Mouse (Mus musculus) liver, embryonic 13.5 days (tissue): ENCODE measurements at regions not wholly inside any gene's neighbourhood (a gene's known extent, or its start where the extent isn't known, plus 50 kb on each side); places are given as distances from the start of the nearest gene placed in this dataset.

Experiments
- ATAC-seq: fragments of 200-750 bp; cut with Nextera tagmentation; 2 replicates; pipeline ENCODE4 v1.8.0; 2017; ENCODE audit warnings: low read depth, mild to moderate bottlenecking, moderate number of reproducible peaks, moderate library complexity
- DNase-seq: peaks from one replicate; pipeline ENCODE4 v3.0.0; 2022
- H3K27ac ChIP-seq: fragments of 300-500 bp; sonication (generic); 2 replicates; pipeline ENCODE4 v1.5.1; 2015; ENCODE audit warnings: moderate library complexity, mild to moderate bottlenecking, inconsistent platforms
- H3K27me3 ChIP-seq: fragments of 300-500 bp; sonication (generic); 2 replicates; pipeline ENCODE4 v1.6.1; 2015; ENCODE audit warnings: mild to moderate bottlenecking, inconsistent platforms
- H3K36me3 ChIP-seq: fragments of 300-500 bp; sonication (generic); 2 replicates; pipeline ENCODE4 v1.6.1; 2015; ENCODE audit warnings: mild to moderate bottlenecking, inconsistent platforms
- H3K4me1 ChIP-seq: fragments of 300-500 bp; sonication (generic); replicated peaks from 2 replicates; pipeline ENCODE4 v1.6.1; 2015; ENCODE audit warnings: inconsistent platforms
- H3K4me2 ChIP-seq: fragments of 300-500 bp; sonication (generic); 2 replicates; pipeline ENCODE4 v1.6.1; 2015; ENCODE audit warnings: inconsistent platforms, mild to moderate bottlenecking, moderate library complexity
- H3K4me3 ChIP-seq: fragments of 300-500 bp; sonication (generic); replicated peaks from 2 replicates; pipeline ENCODE4 v1.5.1; 2015; ENCODE audit warnings: mild to moderate bottlenecking, inconsistent platforms
- H3K9ac ChIP-seq: fragments of 300-500 bp; sonication (generic); 2 replicates; pipeline ENCODE4 v1.6.1; 2015; ENCODE audit warnings: mild to moderate bottlenecking, inconsistent platforms
- H3K9me3 ChIP-seq: fragments of 300-500 bp; sonication (generic); replicated peaks from 2 replicates; pipeline ENCODE4 v1.6.1; 2016; ENCODE audit warnings: inconsistent platforms
- WGBS: fragments of 180-500 bp; shearing (Covaris S2); methylation state at CpG from one replicate; pipeline ENCODE4 v1.1.7; 2015; ENCODE audit not compliant: insufficient replicate concordance; 5-methylcytosine and 5-hydroxymethylcytosine counted together

DNA sequence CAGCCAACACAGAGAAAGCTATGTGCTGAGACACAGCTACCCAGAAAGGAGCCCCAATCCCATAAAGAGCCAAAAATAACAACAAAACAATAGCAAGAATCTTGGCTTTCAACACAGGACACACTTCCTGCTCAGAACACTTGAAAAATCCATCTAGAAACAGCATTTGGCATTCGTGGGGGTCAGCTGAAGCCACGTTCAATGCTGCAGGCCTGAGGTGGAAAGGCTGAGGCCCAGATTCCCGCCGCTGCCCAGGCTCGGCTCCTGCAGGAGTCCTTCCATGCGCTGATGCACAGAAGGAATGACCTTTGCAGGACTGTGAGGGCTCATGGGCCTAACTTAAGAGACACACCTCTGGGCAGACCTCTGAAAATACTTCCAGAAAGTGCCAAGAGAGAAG is 76.4 kb upstream of the Ctnnb1 start:
- WGBS: 67% methylated on average over 6 of the region's 6 CpGs
- H3K4me1 ChIP-seq: peaks cover 5% of the 10 kb centered on the region; the same call in 1 of the 2 replicates
- H3K27ac ChIP-seq: no peak overlapping the region
- no peaks in the 10 kb centered on the region for H3K27me3 ChIP-seq
- ATAC-seq (no peak), DNase-seq (no peak)
- no peak overlapping the region for H3K9ac ChIP-seq
- H3K36me3 ChIP-seq: no peaks in the 10 kb centered on the region
- no peak overlapping the region for H3K4me2 ChIP-seq
- H3K9me3 ChIP-seq: no peaks in the 10 kb centered on the region
- no peak overlapping the region for H3K4me3 ChIP-seq

GRCm38 (mm10) chr9:120853032-120853597 is 75.9 kb upstream of the Ctnnb1 start:
- Histone ChIP-seq H3K9me3 (no peaks in the 10 kb centered on the region), H3K4me2 (no peak overlapping the region), H3K27me3 (no peaks in the 10 kb centered on the region), H3K27ac (no peak overlapping the region), H3K36me3 (no peaks in the 10 kb centered on the region), H3K9ac (no peak overlapping the region), H3K4me1 (peaks cover 5% of the 10 kb centered on the region; the same call in 1 of the 2 replicates), H3K4me3 (no peak overlapping the region)
- 68% methylated on average over 8 of the region's 8 CpGs for WGBS
- DNase-seq: no peak
- ATAC-seq: no peak

DNA sequence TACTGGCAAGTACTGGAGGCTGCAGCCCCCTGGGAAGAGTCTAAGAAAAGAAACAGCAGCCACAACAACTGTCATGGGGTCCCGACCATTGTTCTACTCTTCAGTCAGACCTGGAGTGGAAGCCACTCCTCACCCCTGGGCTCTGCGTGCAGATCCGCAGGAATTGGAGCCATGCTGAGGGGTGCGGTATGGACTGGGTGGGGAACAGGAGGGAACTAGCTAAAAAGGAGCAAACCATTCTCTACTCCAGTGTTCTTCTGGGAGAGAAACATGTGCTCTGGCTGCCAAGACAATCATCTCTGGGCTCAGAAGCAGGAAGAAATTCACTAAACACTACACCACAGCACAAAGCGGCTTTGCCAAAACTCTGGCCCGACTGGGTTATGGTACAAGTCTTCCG is 74.7 kb upstream of the Ctnnb1 start:
- H3K4me3 ChIP-seq: no peak overlapping the region
- WGBS: 72% methylated on average over 7 of the region's 7 CpGs

DNA sequence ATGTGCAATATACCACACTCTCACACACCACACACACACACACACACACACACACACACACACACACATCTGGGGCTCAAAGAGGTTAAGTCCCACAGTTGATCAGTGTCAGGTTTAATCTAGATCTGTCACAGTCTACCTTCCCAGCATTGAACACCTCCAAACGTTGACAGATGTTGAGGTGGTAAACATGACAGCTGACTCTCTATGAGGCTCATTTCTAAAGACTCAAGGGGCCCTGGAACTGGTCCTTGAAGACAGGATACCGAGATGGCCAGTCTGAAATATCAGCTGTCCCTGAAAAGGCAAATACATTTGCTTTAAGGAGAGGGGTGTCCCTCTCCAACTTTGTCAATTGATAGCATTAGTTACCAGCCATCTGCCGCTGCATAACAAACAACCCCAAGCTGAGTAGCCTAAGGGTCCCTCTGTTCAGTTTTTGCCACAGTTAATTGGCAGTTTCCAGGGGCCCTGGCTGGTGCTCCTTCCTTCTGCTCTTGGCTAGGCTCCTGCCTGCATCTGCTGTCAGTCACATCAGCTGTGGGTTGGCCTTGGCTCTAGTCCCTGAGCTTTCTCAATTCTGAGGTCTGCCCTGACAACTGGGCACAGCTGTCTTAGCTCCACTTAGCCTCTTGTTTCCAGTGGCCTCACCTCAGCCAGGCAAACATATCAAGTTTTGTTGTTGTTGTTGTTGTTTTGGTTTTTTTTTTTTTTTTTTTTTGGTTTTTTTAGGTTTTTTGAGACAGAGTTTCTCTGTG is 73.5 kb upstream of the Ctnnb1 start:
- no peak overlapping the region for H3K9ac ChIP-seq

More for the DNA sequence above, 74.7 kb upstream of the Ctnnb1 start:
- Histone ChIP-seq H3K27ac (no peak overlapping the region), H3K4me2 (no peak overlapping the region), H3K27me3 (no peaks in the 10 kb centered on the region), H3K9me3 (no peaks in the 10 kb centered on the region), H3K9ac (no peak overlapping the region), H3K4me1 (peaks cover 5% of the 10 kb centered on the region; the same call in 1 of the 2 replicates), H3K36me3 (no peaks in the 10 kb centered on the region)
- no peak for DNase-seq
- ATAC-seq: no peak

GRCm38 (mm10) chr9:120857849-120858510 is 71.0 kb upstream of the Ctnnb1 start:
- H3K9ac ChIP-seq: no peak overlapping the region
- WGBS: 62% methylated on average over 6 of the region's 6 CpGs
- no peak for DNase-seq
- ATAC-seq: no peak
- H3K4me3 ChIP-seq: no peak overlapping the region
- no peaks in the 10 kb centered on the region for H3K36me3 ChIP-seq
- H3K27ac ChIP-seq: no peak overlapping the region
- no peaks in the 10 kb centered on the region for H3K9me3 ChIP-seq
- peaks cover 3% of the 10 kb centered on the region; the same call in 1 of the 2 replicates for H3K4me1 ChIP-seq
- H3K27me3 ChIP-seq: no peaks in the 10 kb centered on the region
- H3K4me2 ChIP-seq: no peak overlapping the region

More for the DNA sequence above, 73.5 kb upstream of the Ctnnb1 start:
- H3K4me3 ChIP-seq: no peak overlapping the region
- no peaks in the 10 kb centered on the region for H3K36me3 ChIP-seq
- H3K4me2 ChIP-seq: no peak overlapping the region
- ATAC-seq (no peak), DNase-seq (no peak)
- no peaks in the 10 kb centered on the region for H3K27me3 ChIP-seq
- 48% methylated on average over 3 of the region's 3 CpGs for WGBS
- no peak overlapping the region for H3K27ac ChIP-seq
- peaks cover 5% of the 10 kb centered on the region; the same call in 1 of the 2 replicates for H3K4me1 ChIP-seq
- H3K9me3 ChIP-seq: no peaks in the 10 kb centered on the region

GRCm38 (mm10) chr9:120860969-120861595 is 67.9 kb upstream of the Ctnnb1 start:
- no peak overlapping the region for H3K27ac ChIP-seq
- DNase-seq (no peak), ATAC-seq (no peak)
- no peaks in the 10 kb centered on the region for H3K9me3 ChIP-seq
- H3K27me3 ChIP-seq: no peaks in the 10 kb centered on the region
- no peak overlapping the region for H3K4me3 ChIP-seq
- no peaks in the 10 kb centered on the region for H3K36me3 ChIP-seq
- no peak overlapping the region for H3K9ac ChIP-seq
- no peaks in the 10 kb centered on the region for H3K4me1 ChIP-seq
- 54% methylated on average over 8 of the region's 8 CpGs for WGBS
- H3K4me2 ChIP-seq: no peak overlapping the region

DNA sequence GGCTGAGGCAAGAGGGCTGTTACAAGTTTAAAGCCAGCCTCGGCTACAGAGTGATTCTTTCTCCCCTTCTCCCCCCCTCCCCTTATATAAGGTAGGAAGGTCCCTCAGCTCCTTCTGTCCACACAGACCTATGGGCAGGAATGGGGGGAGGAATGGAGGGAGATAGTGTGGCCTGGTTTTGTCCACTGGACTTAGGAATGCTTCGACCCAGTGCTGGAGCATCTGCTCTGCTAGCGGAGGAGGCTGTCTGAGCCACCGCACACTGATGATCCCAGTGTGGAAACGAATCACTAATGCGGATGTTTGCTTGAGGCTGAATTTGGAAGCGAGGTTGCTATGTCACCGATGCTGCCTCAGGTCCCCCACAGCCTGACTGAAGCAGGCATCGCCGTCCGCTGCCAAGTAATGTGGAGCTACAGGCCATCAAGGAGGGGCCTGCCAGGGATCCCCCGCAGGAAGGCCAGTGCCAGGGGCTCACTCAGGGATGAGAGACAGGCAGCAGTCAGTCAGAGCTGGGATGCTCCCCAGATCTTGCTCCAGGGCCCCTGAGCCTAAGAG is 67.1 kb upstream of the Ctnnb1 start:
- H3K4me1 ChIP-seq: no peaks in the 10 kb centered on the region
- H3K9ac ChIP-seq: no peak overlapping the region
- ATAC-seq (no peak), DNase-seq (no peak)
- no peak overlapping the region for H3K4me2 ChIP-seq
- 75% methylated on average over 12 of the region's 12 CpGs for WGBS
- H3K36me3 ChIP-seq: no peaks in the 10 kb centered on the region
- no peaks in the 10 kb centered on the region for H3K9me3 ChIP-seq
- H3K27ac ChIP-seq: no peak overlapping the region
- no peaks in the 10 kb centered on the region for H3K27me3 ChIP-seq
- no peak overlapping the region for H3K4me3 ChIP-seq

DNA sequence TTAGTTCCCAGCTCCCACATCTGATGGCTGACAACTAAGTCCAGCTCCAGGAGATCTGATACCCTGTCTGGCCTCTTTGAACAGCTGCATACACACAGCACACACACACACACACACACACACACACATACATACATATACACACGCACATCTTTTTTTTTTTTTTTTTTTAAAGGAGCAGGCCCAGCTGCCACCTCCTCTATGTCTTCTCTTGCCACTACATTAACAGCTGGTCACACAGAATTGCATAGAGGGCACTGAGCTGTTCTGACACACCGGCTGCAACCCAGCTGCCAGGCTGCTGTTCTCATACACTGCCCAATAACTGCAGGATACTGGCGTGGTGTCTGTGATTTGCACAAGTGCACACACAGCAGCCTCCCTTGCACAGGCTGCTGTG is 64.6 kb upstream of the Ctnnb1 start:
- Histone ChIP-seq H3K9ac (no peak overlapping the region), H3K27ac (no peak overlapping the region), H3K4me3 (no peak overlapping the region), H3K27me3 (no peaks in the 10 kb centered on the region), H3K9me3 (no peaks in the 10 kb centered on the region), H3K36me3 (no peaks in the 10 kb centered on the region), H3K4me1 (no peaks in the 10 kb centered on the region), H3K4me2 (no peak overlapping the region)
- ATAC-seq (no peak), DNase-seq (no peak)
- 51% methylated on average over 3 of the region's 3 CpGs for WGBS

- WGBS: 37% methylated on average over 5 of the region's 5 CpGs
- Histone ChIP-seq H3K9ac (no peak overlapping the region), H3K9me3 (no peaks in the 10 kb centered on the region), H3K4me1 (no peaks in the 10 kb centered on the region), H3K27me3 (no peaks in the 10 kb centered on the region), H3K4me3 (no peak overlapping the region), H3K36me3 (no peaks in the 10 kb centered on the region), H3K27ac (no peak overlapping the region), H3K4me2 (no peak overlapping the region)
- DNase-seq (no peak), ATAC-seq (no peak)
Measured at GRCm38 (mm10) chr9:120866251-120866650, 62.8 kb upstream of the Ctnnb1 start.

GRCm38 (mm10) chr9:120866709-120867108 is 62.3 kb upstream of the Ctnnb1 start:
- no peak for ATAC-seq
- 33% methylated on average over 4 of the region's 4 CpGs for WGBS
- DNase-seq: no peak
- Histone ChIP-seq H3K4me2 (no peak overlapping the region), H3K27ac (no peak overlapping the region), H3K9ac (no peak overlapping the region), H3K4me3 (no peak overlapping the region), H3K9me3 (no peaks in the 10 kb centered on the region), H3K27me3 (no peaks in the 10 kb centered on the region), H3K4me1 (no peaks in the 10 kb centered on the region), H3K36me3 (no peaks in the 10 kb centered on the region)

DNA sequence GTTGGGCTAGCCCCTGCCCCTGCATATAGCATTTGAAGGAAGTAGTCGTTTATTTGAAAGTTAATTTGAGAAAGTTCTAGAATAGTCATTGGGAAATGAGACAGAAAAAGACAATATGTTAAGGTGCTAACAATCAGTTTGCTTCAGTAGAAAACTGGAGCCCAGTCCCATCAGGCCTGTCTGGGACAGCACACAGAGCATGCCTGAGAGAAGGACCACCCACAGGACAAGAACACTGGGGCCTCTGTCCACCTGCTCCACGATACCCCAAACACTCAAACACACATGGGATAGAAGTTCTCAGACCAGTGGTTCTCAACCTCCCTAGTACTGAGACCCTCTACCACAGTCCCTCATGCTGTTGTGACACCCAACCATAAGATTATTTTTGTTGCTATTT is 61.2 kb upstream of the Ctnnb1 start:
- no peaks in the 10 kb centered on the region for H3K4me1 ChIP-seq
- ATAC-seq: no peak

More for the DNA sequence above, 61.2 kb upstream of the Ctnnb1 start:
- no peak for DNase-seq
- H3K9ac ChIP-seq: no peak overlapping the region
- no peaks in the 10 kb centered on the region for H3K9me3 ChIP-seq
- no peak overlapping the region for H3K27ac ChIP-seq
- no peaks in the 10 kb centered on the region for H3K36me3 ChIP-seq
- H3K4me2 ChIP-seq: no peak overlapping the region
- no peak overlapping the region for H3K4me3 ChIP-seq
- 51% methylated on average over 2 of the region's 2 CpGs for WGBS
- no peaks in the 10 kb centered on the region for H3K27me3 ChIP-seq
